Mouse (Mus musculus) layer of hippocampus, postnatal 14 days (tissue): ENCODE results near the gene Gal. TPM values are rescaled to one million over a fixed set of nuclear protein-coding genes. Genes with fewer than 3 reads are reported as not detected.
A peak's percentile ranks its signal among the peaks of the same experiment; 100 is the strongest.

Experiments used
- DNase-seq, 2 experiments: peaks; one replicate each; pipeline ENCODE4 v3.0.0; 2021 to 2022; ENCODE audit warnings: low spot score in 2 of 2, mixed read lengths in 1 of 2
- long read RNA-seq, 2 experiments: library from polyadenylated mRNA; stranded (forward); transcript quantifications; one replicate each; pipeline ENCODE4 v2.0.0; 2021
- total RNA-seq, 2 experiments: library from RNA; stranded (reverse); gene quantifications; 2 replicates each; pipeline ENCODE4 v1.2.3; 2021

Gal gene
- 1 to 10 TPM; 3.8 to 5.1 TPM for total RNA-seq
- long read RNA-seq, experiment 1, partial matches to known transcripts, result 0 of 2 reads
- long read RNA-seq, experiment 1, other reads (novel, unspliced or antisense), result 0 of 2 reads
- long read RNA-seq, experiment 2, partial matches to known transcripts, result 1 of 2 reads
- long read RNA-seq, experiment 2, other reads (novel, unspliced or antisense), result 0 of 2 reads

- DNase-seq, result no peak
Measured at GRCm38 (mm10) chr19:3414268-3414733, at the start of gene Gal. Gal (minus strand) TSS chr19:3414544.

- no peak for DNase-seq
Measured at GRCm38 (mm10) chr19:3459986-3460385, 45.6 kb upstream of the Gal start.

- no peak for DNase-seq
Measured at GRCm38 (mm10) chr19:3458331-3459099, 44.2 kb upstream of the Gal start.

- DNase-seq, result no peak
Measured at GRCm38 (mm10) chr19:3457700-3458099, 43.4 kb upstream of the Gal start.

GRCm38 (mm10) chr19:3451649-3452048 lies 37.3 kb upstream of the Gal start:
- DNase-seq, result no peak

- peak; percentile 71 to 92 for DNase-seq
Measured at GRCm38 (mm10) chr19:3451170-3451569, 36.8 kb upstream of the Gal start.

GRCm38 (mm10) chr19:3450714-3451113 lies 36.4 kb upstream of the Gal start:
- no peak for DNase-seq

- DNase-seq, result no peak
Measured at GRCm38 (mm10) chr19:3449248-3449647, 34.9 kb upstream of the Gal start.

GRCm38 (mm10) chr19:3447348-3447747 lies 33.0 kb upstream of the Gal start:
- DNase-seq, result no peak

GRCm38 (mm10) chr19:3441092-3441491 lies 26.7 kb upstream of the Gal start:
- no peak for DNase-seq

- DNase-seq, result no peak
Measured at GRCm38 (mm10) chr19:3440667-3441066, 26.3 kb upstream of the Gal start.

GRCm38 (mm10) chr19:3437980-3438379 lies 23.6 kb upstream of the Gal start:
- DNase-seq, result no peak

GRCm38 (mm10) chr19:3436840-3437239 lies 22.5 kb upstream of the Gal start:
- DNase-seq, result no peak

- DNase-seq, result no peak
Measured at GRCm38 (mm10) chr19:3435824-3436223, 21.5 kb upstream of the Gal start.

- no peak for DNase-seq
Measured at GRCm38 (mm10) chr19:3434641-3435040, 20.3 kb upstream of the Gal start.

- no peak for DNase-seq
Measured at GRCm38 (mm10) chr19:3434124-3434523, 19.8 kb upstream of the Gal start.

- DNase-seq, result no peak
Measured at GRCm38 (mm10) chr19:3431969-3432368, 17.6 kb upstream of the Gal start.

- DNase-seq, result no peak
Measured at GRCm38 (mm10) chr19:3431066-3431465, 16.7 kb upstream of the Gal start.

GRCm38 (mm10) chr19:3429156-3429816 lies 14.9 kb upstream of the Gal start:
- DNase-seq, result peak in 1 of 2 experiments; percentile 29

- no peak for DNase-seq
Measured at GRCm38 (mm10) chr19:3428057-3428830, 13.9 kb upstream of the Gal start.

GRCm38 (mm10) chr19:3424214-3424613 lies 9.9 kb upstream of the Gal start:
- DNase-seq, result no peak
